Mouse (Mus musculus) erythroblast, embryonic 14.5 days (primary cell): ENCODE data around the gene Mllt6. TPM values are rescaled to one million over a fixed set of nuclear protein-coding genes. Genes with fewer than 3 reads are reported as not detected.

Experiments
- H3K27me3 ChIP-seq: 2 replicates; pipeline ENCODE4 v1.6.1; 2012; ENCODE audit warnings: inconsistent platforms; ENCODE audit not compliant: control insufficient read depth
- H3K36me3 ChIP-seq: 2 replicates; pipeline ENCODE4 v1.6.1; 2012; ENCODE audit warnings: mild to moderate bottlenecking, inconsistent platforms; ENCODE audit not compliant: control insufficient read depth
- H3K4me1 ChIP-seq: 2 replicates; pipeline ENCODE4 v1.6.1; 2012; ENCODE audit warnings: inconsistent platforms; ENCODE audit not compliant: control insufficient read depth
- H3K4me3 ChIP-seq: replicated peaks from 2 replicates; pipeline ENCODE3; 2012; ENCODE audit warnings: moderate library complexity, mild to moderate bottlenecking, inconsistent platforms
- H3K9me3 ChIP-seq: 2 replicates; pipeline ENCODE4 v1.6.1; 2012; ENCODE audit warnings: low read length, inconsistent platforms, mixed read lengths; ENCODE audit not compliant: control insufficient read depth
- GATA1 ChIP-seq: IDR thresholded peaks from 2 replicates; pipeline ENCODE4 v1.6.1; 2012; ENCODE audit warnings: low read length, inconsistent platforms, mixed read lengths
- TAL1 ChIP-seq: IDR thresholded peaks from 3 replicates; pipeline ENCODE4 v1.6.1; 2012; ENCODE audit warnings: low read length, inconsistent platforms, mixed read lengths
- polyA plus RNA-seq: library from polyadenylated mRNA; stranded (reverse); fragments of >175 nt; gene quantifications from 2 replicates; pipeline ENCODE4 v1.2.3, GENCODE M21; 2012

The Mllt6 gene
- polyA plus RNA-seq: 0.05 and 0.07 TPM in 2 replicates

- Histone ChIP-seq H3K36me3 (peaks cover 3% of the 10 kb centered on the region; the same call in 1 of the 2 replicates), H3K4me3 (peak within 1 kb of the TSS; percentile 41), H3K4me1 (peaks cover 14% of the 10 kb centered on the region), H3K9me3 (peaks cover 7% of the 10 kb centered on the region; the same call in 1 of the 2 replicates), H3K27me3 (peaks cover 88% of the 10 kb centered on the region)
- TF ChIP-seq TAL1 (no peak), GATA1 (no peak)
These were observed at the start of gene Mllt6 for GRCm38 (mm10) chr11:97662893-97663527. TSS of gene Mllt6 (plus strand) at chr11:97663414.

- Histone ChIP-seq H3K9me3 (0 out of 2 replicates have a peak, but pooled peaks cover 2% of the 10 kb centered on the region), H3K36me3 (no peaks in the 10 kb centered on the region), H3K27me3 (peaks cover 21% of the 10 kb centered on the region), H3K4me3 (no peak overlapping the region), H3K4me1 (peaks cover 4% of the 10 kb centered on the region)
- TF ChIP-seq TAL1 (no peak), GATA1 (no peak)
These were observed 47.9 kb upstream of the Mllt6 start for GRCm38 (mm10) chr11:97615276-97615675.

- no peak for TF ChIP-seq GATA1
- no peak for TF ChIP-seq TAL1
- Histone ChIP-seq H3K27me3 (peaks cover 26% of the 10 kb centered on the region), H3K9me3 (peaks cover 7% of the 10 kb centered on the region), H3K4me3 (no peak overlapping the region), H3K4me1 (peaks cover 4% of the 10 kb centered on the region), H3K36me3 (no peaks in the 10 kb centered on the region)
These were observed 44.8 kb upstream of the Mllt6 start for GRCm38 (mm10) chr11:97618368-97618767.

- TF ChIP-seq TAL1 (no peak), GATA1 (no peak)
- Histone ChIP-seq H3K9me3 (peaks cover 7% of the 10 kb centered on the region), H3K4me1 (peaks cover 4% of the 10 kb centered on the region), H3K36me3 (no peaks in the 10 kb centered on the region), H3K27me3 (peaks cover 35% of the 10 kb centered on the region), H3K4me3 (no peak overlapping the region)
These were observed 43.8 kb upstream of the Mllt6 start for GRCm38 (mm10) chr11:97619391-97619795.

GRCm38 (mm10) chr11:97622440-97622839 is 40.8 kb upstream of the Mllt6 start:
- no peak overlapping the region for H3K4me3 ChIP-seq
- H3K27me3 ChIP-seq: peaks cover 53% of the 10 kb centered on the region
- TF ChIP-seq GATA1: no peak
- no peak for TF ChIP-seq TAL1
- peaks cover 7% of the 10 kb centered on the region for H3K9me3 ChIP-seq
- H3K4me1 ChIP-seq: peaks cover 4% of the 10 kb centered on the region
- no peaks in the 10 kb centered on the region for H3K36me3 ChIP-seq

GRCm38 (mm10) chr11:97623166-97623565 is 40.0 kb upstream of the Mllt6 start:
- Histone ChIP-seq H3K27me3 (peaks cover 55% of the 10 kb centered on the region), H3K4me3 (no peak overlapping the region), H3K9me3 (peaks cover 8% of the 10 kb centered on the region), H3K36me3 (no peaks in the 10 kb centered on the region), H3K4me1 (peaks cover 4% of the 10 kb centered on the region)
- no peak for TF ChIP-seq GATA1
- no peak for TF ChIP-seq TAL1

- H3K9me3 ChIP-seq: peaks cover 14% of the 10 kb centered on the region
- H3K36me3 ChIP-seq: no peaks in the 10 kb centered on the region
- no peak for TF ChIP-seq GATA1
- TF ChIP-seq TAL1: no peak
- H3K27me3 ChIP-seq: peaks cover 76% of the 10 kb centered on the region
- no peak overlapping the region for H3K4me3 ChIP-seq
- peaks cover 11% of the 10 kb centered on the region for H3K4me1 ChIP-seq
These were observed 37.7 kb upstream of the Mllt6 start for GRCm38 (mm10) chr11:97625551-97625950.

GRCm38 (mm10) chr11:97626431-97626830 is 36.8 kb upstream of the Mllt6 start:
- TF ChIP-seq TAL1 (no peak), GATA1 (no peak)
- H3K36me3 ChIP-seq: no peaks in the 10 kb centered on the region
- no peak overlapping the region for H3K4me3 ChIP-seq
- peaks cover 10% of the 10 kb centered on the region; the same call in 1 of the 2 replicates for H3K9me3 ChIP-seq
- H3K27me3 ChIP-seq: peaks cover 81% of the 10 kb centered on the region
- H3K4me1 ChIP-seq: peaks cover 11% of the 10 kb centered on the region

GRCm38 (mm10) chr11:97626850-97627249 is 36.4 kb upstream of the Mllt6 start:
- no peaks in the 10 kb centered on the region for H3K36me3 ChIP-seq
- peaks cover 11% of the 10 kb centered on the region for H3K4me1 ChIP-seq
- peaks cover 86% of the 10 kb centered on the region for H3K27me3 ChIP-seq

More at GRCm38 (mm10) chr11:97626850-97627249, 36.4 kb upstream of the Mllt6 start:
- Histone ChIP-seq H3K9me3 (peaks cover 10% of the 10 kb centered on the region; the same call in 1 of the 2 replicates), H3K4me3 (no peak overlapping the region)
- no peak for TF ChIP-seq GATA1
- no peak for TF ChIP-seq TAL1
